Mouse (Mus musculus) limb, embryonic 11.5 days (tissue): ENCODE results near the gene Cdkl1. TPM values are rescaled to one million over a fixed set of nuclear protein-coding genes. Genes with fewer than 3 reads are reported as not detected.

Experiments used
- ATAC-seq: fragments of 200-750 bp; cut with Nextera tagmentation; 2 replicates; pipeline ENCODE4 v1.8.0; 2017; ENCODE audit warnings: low read depth; ENCODE audit not compliant: insufficient number of reproducible peaks, low FRiP score, low TSS enrichment
- DNase-seq: peaks from one replicate; pipeline ENCODE4 v3.0.0-alpha.2; 2015; ENCODE audit warnings: low spot score
- H3K27ac ChIP-seq: fragments of 300-500 bp; sonication (generic); replicated peaks from 2 replicates; pipeline ENCODE4 v1.5.1; 2014; ENCODE audit warnings: low read depth, mild to moderate bottlenecking, low read length
- H3K27me3 ChIP-seq: fragments of 300-500 bp; sonication (generic); 2 replicates; pipeline ENCODE4 v1.6.1; 2014; ENCODE audit warnings: mild to moderate bottlenecking, low read length, mixed read lengths; ENCODE audit not compliant: control insufficient read depth, insufficient read depth
- H3K36me3 ChIP-seq: fragments of 300-500 bp; sonication (generic); 2 replicates; pipeline ENCODE4 v1.6.1; 2014; ENCODE audit warnings: mild to moderate bottlenecking, low read length, moderate library complexity, mixed read lengths; ENCODE audit not compliant: control insufficient read depth, insufficient read depth
- H3K4me1 ChIP-seq: fragments of 300-500 bp; sonication (generic); 2 replicates; pipeline ENCODE4 v1.6.1; 2014; ENCODE audit warnings: low read length, mixed read lengths; ENCODE audit not compliant: control insufficient read depth, insufficient read depth
- H3K4me2 ChIP-seq: fragments of 300-500 bp; sonication (generic); 2 replicates; pipeline ENCODE4 v1.6.1; 2014; ENCODE audit warnings: low read depth, mild to moderate bottlenecking, moderate library complexity; ENCODE audit not compliant: severe bottlenecking
- H3K4me3 ChIP-seq: fragments of 300-500 bp; sonication (generic); 2 replicates; pipeline ENCODE4 v1.5.1; 2014; ENCODE audit warnings: low read depth, low read length
- H3K9ac ChIP-seq: fragments of 300-500 bp; sonication (generic); 2 replicates; pipeline ENCODE4 v1.6.1; 2014; ENCODE audit warnings: mild to moderate bottlenecking, low read length
- H3K9me3 ChIP-seq: fragments of 300-500 bp; sonication (generic); 2 replicates; pipeline ENCODE4 v1.6.1; 2016; ENCODE audit warnings: low read length; ENCODE audit not compliant: control insufficient read depth
- WGBS: fragments of 180-500 bp; shearing (Covaris S2); extraction: QIAGEN DNeasy Blood & Tissue Kit; methylation state at CpG from one replicate; pipeline ENCODE4 v1.1.7; 2014; 5-methylcytosine and 5-hydroxymethylcytosine counted together
- polyA plus RNA-seq: library from polyadenylated mRNA; unstranded; fragments of >200 nt; fragmentation: Nextera tagmentation; extraction: Ambion mirVana; gene quantifications from 2 replicates; pipeline ENCODE4 v1.2.1, GENCODE M21; 2014

Gene Cdkl1
- 0.85 and 1.3 TPM in 2 replicates for polyA plus RNA-seq

GRCm38 (mm10) chr12:69790530-69791505 is at the start of gene Cdkl1:
Cdkl1 (minus strand) TSS chr12:69791267.
- Histone ChIP-seq H3K27ac (no peak within 1 kb of the TSS), H3K27me3 (peaks cover 11% of the 10 kb centered on the region; the same call in 1 of the 2 replicates), H3K4me2 (peak within 1 kb of the TSS; percentile 96), H3K36me3 (no peaks in the 10 kb centered on the region), H3K9ac (peak within 1 kb of the TSS; percentile 56), H3K9me3 (no peaks in the 10 kb centered on the region), H3K4me1 (0 out of 2 replicates have a peak, but pooled peaks cover 2% of the 10 kb centered on the region), H3K4me3 (peak within 1 kb of the TSS; percentile 49)
- DNase-seq: peak; percentile 63
- WGBS: 3% methylated on average over 45 of the region's 45 CpGs
- ATAC-seq: peak; percentile 65; the same call in 1 of the 2 replicates

- no peaks in the 10 kb centered on the region; the same call in 1 of the 2 replicates for H3K36me3 ChIP-seq
- H3K4me3 ChIP-seq: no peak overlapping the region
- ATAC-seq (no peak), DNase-seq (no peak)
- H3K27me3 ChIP-seq: no peaks in the 10 kb centered on the region
- no peaks in the 10 kb centered on the region for H3K9me3 ChIP-seq
- no peak overlapping the region for H3K27ac ChIP-seq
- no peak overlapping the region for H3K9ac ChIP-seq
- no peaks in the 10 kb centered on the region for H3K4me1 ChIP-seq
- 82% methylated on average over 11 of the region's 11 CpGs for WGBS
- H3K4me2 ChIP-seq: no peak overlapping the region
Observed at GRCm38 (mm10) chr12:69838376-69838775, 47.3 kb upstream of the Cdkl1 start.

GRCm38 (mm10) chr12:69833982-69834604 is 43.0 kb upstream of the Cdkl1 start:
- DNase-seq: no peak
- H3K9me3 ChIP-seq: no peaks in the 10 kb centered on the region
- H3K27ac ChIP-seq: no peak overlapping the region
- 84% methylated on average over 12 of the region's 12 CpGs for WGBS
- H3K9ac ChIP-seq: no peak overlapping the region
- no peaks in the 10 kb centered on the region; the same call in 1 of the 2 replicates for H3K36me3 ChIP-seq
- no peak overlapping the region for H3K4me2 ChIP-seq
- no peak overlapping the region for H3K4me3 ChIP-seq
- H3K4me1 ChIP-seq: no peaks in the 10 kb centered on the region
- ATAC-seq: no peak
- no peaks in the 10 kb centered on the region for H3K27me3 ChIP-seq

- H3K4me3 ChIP-seq: no peak overlapping the region
- no peak for DNase-seq
- 94% methylated on average over 9 of the region's 9 CpGs for WGBS
- no peaks in the 10 kb centered on the region for H3K27me3 ChIP-seq
- H3K27ac ChIP-seq: no peak overlapping the region
- H3K9me3 ChIP-seq: no peaks in the 10 kb centered on the region
- no peak for ATAC-seq
- no peak overlapping the region for H3K9ac ChIP-seq
- no peak overlapping the region for H3K4me2 ChIP-seq
- H3K4me1 ChIP-seq: no peaks in the 10 kb centered on the region
- 0 out of 2 replicates have a peak, but pooled peaks cover 3% of the 10 kb centered on the region for H3K36me3 ChIP-seq
Observed at GRCm38 (mm10) chr12:69831239-69831910, 40.3 kb upstream of the Cdkl1 start.

GRCm38 (mm10) chr12:69828214-69828613 is 37.1 kb upstream of the Cdkl1 start:
- DNase-seq (no peak), ATAC-seq (no peak)
- H3K4me1 ChIP-seq: no peaks in the 10 kb centered on the region
- H3K9ac ChIP-seq: no peak overlapping the region
- H3K9me3 ChIP-seq: no peaks in the 10 kb centered on the region
- no peak overlapping the region for H3K4me2 ChIP-seq
- peaks cover 7% of the 10 kb centered on the region for H3K36me3 ChIP-seq
- H3K27me3 ChIP-seq: no peaks in the 10 kb centered on the region
- H3K4me3 ChIP-seq: no peak overlapping the region
- WGBS: 80% methylated on average over 2 of the region's 2 CpGs
- H3K27ac ChIP-seq: no peak overlapping the region

- Histone ChIP-seq H3K4me1 (no peaks in the 10 kb centered on the region), H3K4me3 (no peak overlapping the region), H3K9ac (no peak overlapping the region), H3K27me3 (no peaks in the 10 kb centered on the region), H3K36me3 (peaks cover 17% of the 10 kb centered on the region), H3K27ac (no peak overlapping the region), H3K9me3 (no peaks in the 10 kb centered on the region), H3K4me2 (no peak overlapping the region)
- ATAC-seq: no peak
- no peak for DNase-seq
- WGBS: 85% methylated on average over 9 of the region's 9 CpGs
Observed at GRCm38 (mm10) chr12:69824881-69825597, 34.0 kb upstream of the Cdkl1 start.

GRCm38 (mm10) chr12:69814272-69814671 is 23.2 kb upstream of the Cdkl1 start:
- no peak overlapping the region for H3K4me2 ChIP-seq
- 63% methylated on average over 6 of the region's 6 CpGs for WGBS

More at GRCm38 (mm10) chr12:69814272-69814671, 23.2 kb upstream of the Cdkl1 start:
- H3K27me3 ChIP-seq: no peaks in the 10 kb centered on the region
- no peak overlapping the region for H3K4me3 ChIP-seq
- H3K4me1 ChIP-seq: no peaks in the 10 kb centered on the region
- DNase-seq (no peak), ATAC-seq (no peak)
- peaks cover 7% of the 10 kb centered on the region; the same call in 1 of the 2 replicates for H3K36me3 ChIP-seq
- H3K27ac ChIP-seq: no peak overlapping the region
- no peak overlapping the region for H3K9ac ChIP-seq
- no peaks in the 10 kb centered on the region for H3K9me3 ChIP-seq
